Mouse (Mus musculus): Measurements from ENCODE around the gene Car2. TPM values are rescaled to one million over a fixed set of nuclear protein-coding genes. Genes with fewer than 3 reads are reported as not detected.

Gene Car2
- polyA plus RNA-seq, 1 experiment from 2014 or later: 358 TPM

DNA sequence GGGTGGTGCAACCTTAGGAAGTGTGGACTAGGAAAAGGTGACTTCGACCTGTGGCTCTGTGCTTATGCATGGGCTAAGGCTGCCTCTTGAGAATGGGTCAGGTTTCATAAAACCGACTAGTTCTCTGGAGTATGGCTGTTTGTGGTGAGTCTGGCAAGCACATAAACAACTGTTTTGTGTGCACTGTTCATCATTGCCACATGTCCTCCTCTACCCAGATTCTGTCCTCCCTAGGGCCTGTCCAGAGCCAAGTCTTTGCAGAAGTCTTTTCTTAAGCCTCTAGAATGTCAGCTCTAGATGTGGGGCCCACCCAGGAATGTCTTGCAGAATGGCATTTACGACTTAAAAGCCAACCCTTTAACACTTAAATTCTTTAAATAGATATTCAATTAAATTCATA is 28.2 kb upstream of the Car2 start:
- TF ChIP-seq EP300 (IDR thresholded peaks at IDR 0.05) (no peak), CTCF (IDR thresholded peaks at IDR 0.05) (no peak)
- DNase-seq (ENCODE audit: low spot score): no peak
- Histone ChIP-seq H3K4me3 (ENCODE audit: low read depth, low read length) (no peak overlapping the region), H3K4me1 (ENCODE audit: insufficient read depth, low read depth, low read length) (no peaks in the 10 kb centered on the region; the same call in 1 of the 2 replicates), H3K27me3 (replicated peaks; ENCODE audit: insufficient read depth, low read length) (no peaks in the 10 kb centered on the region), H3K4me2 (replicated peaks; ENCODE audit: low read depth, low read length) (no peak overlapping the region), H3K27ac (ENCODE audit: low read length) (no peak overlapping the region), H3K9me3 (ENCODE audit: low read length) (no peaks in the 10 kb centered on the region), H3K36me3 (ENCODE audit: insufficient read depth, low read length) (no peaks in the 10 kb centered on the region), H3K9ac (replicated peaks; ENCODE audit: low read depth) (no peak overlapping the region)
- ATAC-seq: no peak
- 75% methylated on average over 3 of the region's 3 CpGs for WGBS

DNA sequence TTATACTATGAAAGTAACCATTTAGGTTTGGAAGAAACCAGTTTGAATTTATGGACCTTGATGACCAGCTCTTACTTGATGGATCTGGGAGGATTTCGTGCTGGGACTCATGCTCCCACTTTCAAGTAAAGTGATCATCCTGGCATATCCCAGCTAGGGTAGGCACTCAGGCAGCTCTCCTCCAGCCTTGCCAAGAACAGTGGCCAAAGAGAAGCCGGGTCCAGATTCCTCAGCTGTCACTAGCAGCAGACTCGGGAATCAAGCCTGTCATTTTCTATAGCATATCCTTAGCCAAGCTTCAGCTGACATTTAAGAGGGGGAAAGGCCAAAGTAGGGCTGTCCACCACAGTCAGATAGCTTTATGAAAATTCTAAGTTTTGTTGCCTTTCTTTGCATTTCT is 25.8 kb upstream of the Car2 start:
- WGBS: 58% methylated on average over 3 of the region's 3 CpGs
- TF ChIP-seq CTCF (IDR thresholded peaks at IDR 0.05) (no peak), EP300 (IDR thresholded peaks at IDR 0.05) (no peak)
- H3K9ac ChIP-seq (replicated peaks; ENCODE audit: low read depth): no peak overlapping the region
- ATAC-seq: no peak
- H3K4me1 ChIP-seq (ENCODE audit: insufficient read depth, low read depth, low read length): no peaks in the 10 kb centered on the region; the same call in 1 of the 2 replicates
- H3K27me3 ChIP-seq (replicated peaks; ENCODE audit: insufficient read depth, low read length): no peaks in the 10 kb centered on the region
- H3K36me3 ChIP-seq (ENCODE audit: insufficient read depth, low read length): no peaks in the 10 kb centered on the region
- no peak overlapping the region for H3K4me3 ChIP-seq (ENCODE audit: low read depth, low read length)
- DNase-seq (ENCODE audit: low spot score): no peak
- H3K27ac ChIP-seq (ENCODE audit: low read length): no peak overlapping the region
- no peak overlapping the region for H3K4me2 ChIP-seq (replicated peaks; ENCODE audit: low read depth, low read length)
- H3K9me3 ChIP-seq (ENCODE audit: low read length): no peaks in the 10 kb centered on the region

DNA sequence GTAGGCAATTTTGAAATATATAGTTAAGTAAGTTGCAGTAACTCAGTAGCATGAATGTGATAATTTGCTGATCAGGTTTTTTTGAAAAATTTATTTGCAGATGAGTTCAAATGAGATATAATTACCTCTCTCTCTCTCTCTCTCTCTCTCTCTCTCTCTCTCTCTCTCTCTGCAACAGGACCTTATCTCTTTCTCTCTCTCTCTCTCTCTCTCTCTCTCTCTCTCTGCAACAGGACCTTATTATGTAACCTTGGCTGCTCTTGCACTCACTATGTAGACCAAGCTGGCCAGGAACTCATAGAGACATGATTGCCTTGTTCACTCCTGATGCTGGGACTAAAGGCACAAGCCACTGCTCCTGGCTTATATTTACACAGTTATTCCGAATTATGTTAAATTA is 24.9 kb upstream of the Car2 start:
- WGBS: 78% methylated on average over 1 of the region's 1 CpGs
- Histone ChIP-seq H3K9ac (replicated peaks; ENCODE audit: low read depth) (no peak overlapping the region), H3K27ac (ENCODE audit: low read length) (no peak overlapping the region), H3K4me1 (ENCODE audit: insufficient read depth, low read depth, low read length) (no peaks in the 10 kb centered on the region; the same call in 1 of the 2 replicates), H3K9me3 (ENCODE audit: low read length) (no peaks in the 10 kb centered on the region), H3K4me2 (replicated peaks; ENCODE audit: low read depth, low read length) (no peak overlapping the region), H3K4me3 (ENCODE audit: low read depth, low read length) (no peak overlapping the region), H3K27me3 (replicated peaks; ENCODE audit: insufficient read depth, low read length) (no peaks in the 10 kb centered on the region), H3K36me3 (ENCODE audit: insufficient read depth, low read length) (no peaks in the 10 kb centered on the region)
- ATAC-seq: no peak
- no peak for DNase-seq (ENCODE audit: low spot score)
- no peak for TF ChIP-seq CTCF (IDR thresholded peaks at IDR 0.05)

DNA sequence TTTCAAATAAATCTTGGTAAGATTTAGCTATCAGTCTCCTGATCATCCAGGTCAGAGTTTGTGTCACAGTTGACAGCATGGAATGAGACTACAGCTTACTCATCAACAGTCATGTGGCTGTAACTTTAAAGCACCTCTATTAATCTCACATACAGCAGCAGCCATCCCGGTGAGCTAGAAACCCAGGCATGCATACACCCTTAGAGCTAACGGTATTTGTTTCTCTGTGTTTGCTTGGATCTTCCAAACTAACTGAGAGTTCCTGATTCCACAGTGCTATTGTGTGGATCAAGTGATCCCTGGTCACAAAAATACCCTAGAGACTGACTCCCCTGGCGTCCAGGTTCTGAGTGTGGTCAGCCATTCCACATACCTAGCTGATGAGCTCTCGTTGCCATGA is 24.3 kb upstream of the Car2 start:
- Histone ChIP-seq H3K4me2 (replicated peaks; ENCODE audit: low read depth, low read length) (no peak overlapping the region), H3K27me3 (replicated peaks; ENCODE audit: insufficient read depth, low read length) (no peaks in the 10 kb centered on the region), H3K9ac (replicated peaks; ENCODE audit: low read depth) (no peak overlapping the region), H3K9me3 (ENCODE audit: low read length) (no peaks in the 10 kb centered on the region), H3K36me3 (ENCODE audit: insufficient read depth, low read length) (no peaks in the 10 kb centered on the region), H3K4me3 (ENCODE audit: low read depth, low read length) (no peak overlapping the region), H3K4me1 (ENCODE audit: insufficient read depth, low read depth, low read length) (no peaks in the 10 kb centered on the region; the same call in 1 of the 2 replicates), H3K27ac (ENCODE audit: low read length) (no peak overlapping the region)
- no peak for TF ChIP-seq EP300 (IDR thresholded peaks at IDR 0.05)
- no peak for TF ChIP-seq CTCF (IDR thresholded peaks at IDR 0.05)
- DNase-seq (ENCODE audit: low spot score) (no peak), ATAC-seq (no peak)
- WGBS: 40% methylated on average over 4 of the region's 4 CpGs

DNA sequence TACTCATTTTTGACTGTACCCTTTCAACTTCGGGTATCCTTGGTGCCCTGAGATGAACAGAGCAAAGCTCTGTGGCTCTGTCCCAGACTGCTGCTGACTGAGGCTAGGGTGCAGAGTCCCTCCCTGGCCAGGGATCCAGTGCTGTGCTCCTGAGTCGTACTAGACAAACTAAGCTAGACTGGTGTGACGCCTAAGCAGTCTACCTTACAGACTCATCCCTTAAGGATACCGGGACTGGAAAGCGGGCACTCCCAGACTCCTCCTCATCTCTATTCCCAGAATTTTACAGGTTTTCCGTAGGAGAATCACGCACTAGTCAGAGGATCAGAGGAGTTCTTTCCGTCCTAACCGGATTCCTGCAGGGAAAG is 23.4 kb upstream of the Car2 start:
- no peak for ATAC-seq
- Histone ChIP-seq H3K27ac (ENCODE audit: low read length) (no peak overlapping the region), H3K4me1 (ENCODE audit: insufficient read depth, low read depth, low read length) (no peaks in the 10 kb centered on the region; the same call in 1 of the 2 replicates), H3K27me3 (replicated peaks; ENCODE audit: insufficient read depth, low read length) (no peaks in the 10 kb centered on the region), H3K4me2 (replicated peaks; ENCODE audit: low read depth, low read length) (peak overlapping the region; percentile 48), H3K4me3 (ENCODE audit: low read depth, low read length) (peak overlapping the region; percentile 28), H3K9ac (replicated peaks; ENCODE audit: low read depth) (no peak overlapping the region), H3K36me3 (ENCODE audit: insufficient read depth, low read length) (no peaks in the 10 kb centered on the region), H3K9me3 (ENCODE audit: low read length) (no peaks in the 10 kb centered on the region)
- WGBS: 1% methylated on average over 9 of the region's 9 CpGs
- TF ChIP-seq CTCF (IDR thresholded peaks at IDR 0.05) (no peak), EP300 (IDR thresholded peaks at IDR 0.05) (no peak)
- DNase-seq (ENCODE audit: low spot score): no peak

DNA sequence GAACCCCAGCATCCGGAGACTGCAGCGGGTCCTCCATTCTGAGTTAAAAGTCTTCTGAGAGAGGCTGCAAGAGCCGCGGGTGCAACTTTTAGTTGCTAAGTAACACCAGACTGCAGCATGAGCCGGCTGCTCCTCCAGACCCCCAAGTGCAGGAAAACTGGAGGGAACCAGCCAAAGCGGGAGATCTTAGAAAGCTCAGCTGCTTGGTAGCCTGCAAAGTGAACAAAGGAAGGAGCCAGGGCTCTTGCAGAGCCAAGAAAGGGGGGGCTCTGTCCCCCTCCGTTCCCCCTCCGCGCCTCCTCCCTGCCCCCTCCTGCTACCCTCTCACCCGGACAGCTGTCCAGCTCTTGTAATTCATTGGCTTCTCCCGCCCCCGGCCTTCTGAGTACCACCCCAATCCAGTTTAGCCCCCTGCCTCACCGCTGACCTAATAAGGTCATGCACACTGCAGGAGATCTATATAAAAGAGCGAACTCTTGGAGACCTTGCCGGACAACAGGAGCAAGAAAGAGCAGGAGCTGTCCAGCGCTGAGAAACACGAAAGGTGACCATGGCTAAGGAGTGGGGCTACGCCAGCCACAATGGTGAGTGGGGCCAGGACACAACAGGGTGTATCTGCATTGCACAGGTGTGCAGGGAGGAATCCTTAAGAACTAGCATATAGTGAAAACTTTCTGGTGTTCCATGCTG is 22.9 kb upstream of the Car2 start, which contains the start of gene Car3:
Gene Car3 (plus strand): TSS at position 491 of the 690 bp plus-strand sequence.
- no peak within 1 kb of the TSS for H3K27ac ChIP-seq (ENCODE audit: low read length)
- no peak within 1 kb of the TSS for H3K9ac ChIP-seq (replicated peaks; ENCODE audit: low read depth)
- peak; percentile 14 for DNase-seq (ENCODE audit: low spot score)
- no peaks in the 10 kb centered on the region; the same call in 1 of the 2 replicates for H3K4me1 ChIP-seq (ENCODE audit: insufficient read depth, low read depth, low read length)
- H3K9me3 ChIP-seq (ENCODE audit: low read length): no peaks in the 10 kb centered on the region
- H3K4me3 ChIP-seq (ENCODE audit: low read depth, low read length): peak within 1 kb of the TSS; percentile 28
- H3K36me3 ChIP-seq (ENCODE audit: insufficient read depth, low read length): no peaks in the 10 kb centered on the region
- peak; percentile 25; the same call in 1 of the 2 replicates for ATAC-seq
- TF ChIP-seq EP300 (IDR thresholded peaks at IDR 0.05): no peak
- no peak for TF ChIP-seq CTCF (IDR thresholded peaks at IDR 0.05)
- peak within 1 kb of the TSS; percentile 48 for H3K4me2 ChIP-seq (replicated peaks; ENCODE audit: low read depth, low read length)
- WGBS: 6% methylated on average over 15 of the region's 18 CpGs
- no peaks in the 10 kb centered on the region for H3K27me3 ChIP-seq (replicated peaks; ENCODE audit: insufficient read depth, low read length)

Measured in lung, postnatal 0 days (tissue).